Mouse (Mus musculus): ENCODE data around the gene Prkn. TPM values are rescaled to one million over a fixed set of nuclear protein-coding genes. Genes with fewer than 3 reads are reported as not detected.

Prkn gene
- total and polyA plus RNA-seq, 2 experiments from 2014 or later = 9.0 to 9.4 TPM

GRCm38 (mm10) chr17:11029348-11029747, 189.2 kb downstream of the Prkn start:
- peak; percentile 8 for DNase-seq (ENCODE audit: low spot score)
- Histone ChIP-seq H3K9me3 (ENCODE audit: low read length) (no peaks in the 10 kb centered on the region), H3K9ac (replicated peaks; ENCODE audit: low read length, poor library complexity, severe bottlenecking) (no peak overlapping the region), H3K4me3 (ENCODE audit: low read depth, low read length) (no peak overlapping the region), H3K36me3 (ENCODE audit: insufficient read depth, low read length) (no peaks in the 10 kb centered on the region), H3K27me3 (ENCODE audit: insufficient read depth, low read length) (no peaks in the 10 kb centered on the region), H3K27ac (ENCODE audit: low read depth, low read length) (no peak overlapping the region), H3K4me2 (ENCODE audit: low read depth, low read length, poor library complexity, severe bottlenecking) (no peak overlapping the region), H3K4me1 (ENCODE audit: insufficient read depth, low read length) (no peaks in the 10 kb centered on the region)
- 96% methylated on average over 4 of the region's 4 CpGs for WGBS
- no peak for ATAC-seq (ENCODE audit: low FRiP score)
- TF ChIP-seq CTCF (IDR thresholded peaks at IDR 0.05) = peak; percentile 50

GRCm38 (mm10) chr17:11030936-11031335, 190.8 kb downstream of the Prkn start:
- ATAC-seq (ENCODE audit: low FRiP score) (no peak), DNase-seq (ENCODE audit: low spot score) (no peak)
- TF ChIP-seq CTCF (IDR thresholded peaks at IDR 0.05) = no peak
- H3K4me2 ChIP-seq (ENCODE audit: low read depth, low read length, poor library complexity, severe bottlenecking) = no peak overlapping the region
- H3K4me3 ChIP-seq (ENCODE audit: low read depth, low read length) = no peak overlapping the region
- no peaks in the 10 kb centered on the region for H3K4me1 ChIP-seq (ENCODE audit: insufficient read depth, low read length)
- no peaks in the 10 kb centered on the region for H3K36me3 ChIP-seq (ENCODE audit: insufficient read depth, low read length)
- H3K27ac ChIP-seq (ENCODE audit: low read depth, low read length) = no peak overlapping the region
- no peaks in the 10 kb centered on the region for H3K27me3 ChIP-seq (ENCODE audit: insufficient read depth, low read length)
- no peak overlapping the region for H3K9ac ChIP-seq (replicated peaks; ENCODE audit: low read length, poor library complexity, severe bottlenecking)
- H3K9me3 ChIP-seq (ENCODE audit: low read length) = no peaks in the 10 kb centered on the region
- 86% methylated on average over 4 of the region's 4 CpGs for WGBS

GRCm38 (mm10) chr17:11032366-11032765, 192.2 kb downstream of the Prkn start:
- H3K36me3 ChIP-seq (ENCODE audit: insufficient read depth, low read length) = no peaks in the 10 kb centered on the region
- no peaks in the 10 kb centered on the region for H3K27me3 ChIP-seq (ENCODE audit: insufficient read depth, low read length)
- no peak overlapping the region for H3K4me3 ChIP-seq (ENCODE audit: low read depth, low read length)
- H3K9ac ChIP-seq (replicated peaks; ENCODE audit: low read length, poor library complexity, severe bottlenecking) = no peak overlapping the region
- DNase-seq (ENCODE audit: low spot score) (no peak), ATAC-seq (ENCODE audit: low FRiP score) (no peak)
- H3K9me3 ChIP-seq (ENCODE audit: low read length) = no peaks in the 10 kb centered on the region
- no peak overlapping the region for H3K27ac ChIP-seq (ENCODE audit: low read depth, low read length)
- no peaks in the 10 kb centered on the region for H3K4me1 ChIP-seq (ENCODE audit: insufficient read depth, low read length)
- H3K4me2 ChIP-seq (ENCODE audit: low read depth, low read length, poor library complexity, severe bottlenecking) = no peak overlapping the region
- WGBS = 76% methylated on average over 2 of the region's 2 CpGs
- TF ChIP-seq CTCF (IDR thresholded peaks at IDR 0.05) = no peak

GRCm38 (mm10) chr17:11033594-11033993, 193.4 kb downstream of the Prkn start:
- ATAC-seq (ENCODE audit: low FRiP score) = no peak
- peak; percentile 2 for DNase-seq (ENCODE audit: low spot score)
- no peaks in the 10 kb centered on the region for H3K36me3 ChIP-seq (ENCODE audit: insufficient read depth, low read length)
- H3K9ac ChIP-seq (replicated peaks; ENCODE audit: low read length, poor library complexity, severe bottlenecking) = no peak overlapping the region
- H3K27ac ChIP-seq (ENCODE audit: low read depth, low read length) = no peak overlapping the region
- WGBS = 42% methylated on average over 2 of the region's 2 CpGs
- no peaks in the 10 kb centered on the region for H3K27me3 ChIP-seq (ENCODE audit: insufficient read depth, low read length)
- no peak overlapping the region for H3K4me2 ChIP-seq (ENCODE audit: low read depth, low read length, poor library complexity, severe bottlenecking)
- H3K4me1 ChIP-seq (ENCODE audit: insufficient read depth, low read length) = no peaks in the 10 kb centered on the region
- H3K4me3 ChIP-seq (ENCODE audit: low read depth, low read length) = no peak overlapping the region
- TF ChIP-seq CTCF (IDR thresholded peaks at IDR 0.05) = no peak
- no peaks in the 10 kb centered on the region for H3K9me3 ChIP-seq (ENCODE audit: low read length)

GRCm38 (mm10) chr17:11038272-11038671, 198.1 kb downstream of the Prkn start:
- no peaks in the 10 kb centered on the region for H3K4me1 ChIP-seq (ENCODE audit: insufficient read depth, low read length)
- ATAC-seq (ENCODE audit: low FRiP score) = no peak
- no peak for DNase-seq (ENCODE audit: low spot score)
- H3K4me3 ChIP-seq (ENCODE audit: low read depth, low read length) = no peak overlapping the region
- WGBS = 94% methylated on average over 1 of the region's 1 CpGs
- no peak overlapping the region for H3K4me2 ChIP-seq (ENCODE audit: low read depth, low read length, poor library complexity, severe bottlenecking)
- H3K9ac ChIP-seq (replicated peaks; ENCODE audit: low read length, poor library complexity, severe bottlenecking) = no peak overlapping the region
- no peaks in the 10 kb centered on the region for H3K36me3 ChIP-seq (ENCODE audit: insufficient read depth, low read length)
- H3K27ac ChIP-seq (ENCODE audit: low read depth, low read length) = no peak overlapping the region
- H3K9me3 ChIP-seq (ENCODE audit: low read length) = no peaks in the 10 kb centered on the region
- no peaks in the 10 kb centered on the region for H3K27me3 ChIP-seq (ENCODE audit: insufficient read depth, low read length)
- TF ChIP-seq CTCF (IDR thresholded peaks at IDR 0.05) = no peak

GRCm38 (mm10) chr17:11058986-11059385, 218.8 kb downstream of the Prkn start:
- no peak for DNase-seq (ENCODE audit: low spot score)
- Histone ChIP-seq H3K9ac (replicated peaks; ENCODE audit: low read length, poor library complexity, severe bottlenecking) (no peak overlapping the region), H3K27ac (ENCODE audit: low read depth, low read length) (no peak overlapping the region)

More at GRCm38 (mm10) chr17:11058986-11059385, 218.8 kb downstream of the Prkn start:
- H3K4me3 ChIP-seq (ENCODE audit: low read depth, low read length) = no peak overlapping the region
- TF ChIP-seq CTCF (IDR thresholded peaks at IDR 0.05) = no peak
- H3K4me1 ChIP-seq (ENCODE audit: insufficient read depth, low read length) = no peaks in the 10 kb centered on the region; the same call in 1 of the 2 replicates
- H3K27me3 ChIP-seq (ENCODE audit: insufficient read depth, low read length) = no peaks in the 10 kb centered on the region
- no peak for ATAC-seq (ENCODE audit: low FRiP score)
- H3K9me3 ChIP-seq (ENCODE audit: low read length) = no peaks in the 10 kb centered on the region
- 88% methylated on average over 1 of the region's 1 CpGs for WGBS
- H3K4me2 ChIP-seq (ENCODE audit: low read depth, low read length, poor library complexity, severe bottlenecking) = no peak overlapping the region
- no peaks in the 10 kb centered on the region for H3K36me3 ChIP-seq (ENCODE audit: insufficient read depth, low read length)
